Comparison of ENCODE assay signal across 9 mouse cellular contexts in genomic region chr5:134098341-134098902, GRCm38 (mm10). TPM values are rescaled to one million over a fixed set of nuclear protein-coding genes. Genes with fewer than 3 reads are reported as not detected.
DNase-seq lines count a peak whose midpoint lies in the region; ATAC-seq and TF ChIP-seq lines count a peak whose summit lies in the region.
"Had no signal": no experiment of that assay in that cellular context is flagged by ENCODE, and none has a peak within 500 bp of the region (broad histone marks: within the 10 kb centered on the region; RNA-seq: fewer than 3 reads in every experiment).

No protein-coding gene starts in this region.

- peak overlapping the region; percentile 87 for H3K9ac ChIP-seq in heart, embryonic 15.5 days
- H3K9ac ChIP-seq in forebrain, embryonic 13.5 days = peak overlapping the region; percentile 90
- peak overlapping the region; percentile 89; the same call in 1 of the 2 replicates for H3K9ac ChIP-seq in kidney, postnatal 0 days (ENCODE audit: low read depth, low read length)

- H3K27me3 ChIP-seq in heart, embryonic 15.5 days = no peaks in the 10 kb centered on the region
- H3K27me3 ChIP-seq in forebrain, embryonic 13.5 days = no peaks in the 10 kb centered on the region
- H3K27me3 ChIP-seq in kidney, postnatal 0 days (ENCODE audit: insufficient read depth, low read length) = no peaks in the 10 kb centered on the region
- H3K27me3 ChIP-seq in myocyte (ENCODE audit: control insufficient read depth, insufficient read depth, insufficient read length) = no peaks in the 10 kb centered on the region

- no peaks in the 10 kb centered on the region for H3K36me3 ChIP-seq in heart, embryonic 15.5 days
- peaks cover 4% of the 10 kb centered on the region; the same call in 1 of the 2 replicates for H3K36me3 ChIP-seq in forebrain, embryonic 13.5 days (ENCODE audit: poor library complexity, severe bottlenecking)
- no peaks in the 10 kb centered on the region for H3K36me3 ChIP-seq in kidney, postnatal 0 days (ENCODE audit: insufficient read depth, low read length)
- no peaks in the 10 kb centered on the region for H3K36me3 ChIP-seq in myocyte (ENCODE audit: control insufficient read depth, insufficient read depth)
- H3K36me3 ChIP-seq: G1E had no signal

- H3K4me1 ChIP-seq in heart, embryonic 15.5 days (replicated peaks) = peaks cover 25% of the 10 kb centered on the region
- H3K4me1 ChIP-seq in forebrain, embryonic 13.5 days = peaks cover 38% of the 10 kb centered on the region
- no peaks in the 10 kb centered on the region; the same call in 1 of the 2 replicates for H3K4me1 ChIP-seq in kidney, postnatal 0 days (replicated peaks; ENCODE audit: insufficient read depth, low read length)

- no peak overlapping the region for H3ac ChIP-seq in myocyte (ENCODE audit: control insufficient read depth, insufficient read length)

- TF ChIP-seq POLR2A in myocyte (IDR thresholded peaks at IDR 0.05; ENCODE audit: insufficient read length, low read depth) = no peak

- no peak overlapping the region for H3K27ac ChIP-seq in heart, embryonic 15.5 days
- H3K27ac ChIP-seq in forebrain, embryonic 13.5 days = no peak overlapping the region
- peak overlapping the region; percentile 85 for H3K27ac ChIP-seq in kidney, postnatal 0 days

- ATAC-seq in heart, embryonic 15.5 days (replicated peaks; ENCODE audit: insufficient number of reproducible peaks, insufficient read depth, low FRiP score, low read depth) = no peak
- ATAC-seq in forebrain, embryonic 13.5 days = no peak
- ATAC-seq in kidney, postnatal 0 days (replicated peaks; ENCODE audit: low FRiP score, low read depth) = no peak
- no peak for ATAC-seq in CD4-positive, CD25-positive, alpha-beta regulatory T cell, adult 4 months

- TF ChIP-seq CTCF in kidney, postnatal 0 days (IDR thresholded peaks at IDR 0.05; ENCODE audit: low read depth) = no peak

- intact Hi-C loops in heart, postnatal 10 days (cut with DNase I) = no loop called here
- intact Hi-C loops in left cerebral cortex, postnatal 14 days (cut with DNase I) = no loop called here

- DNase-seq in heart, postnatal 10 days = no peak
- DNase-seq in kidney, postnatal 0 days (ENCODE audit: low spot score) = no peak
- no peak for DNase-seq in layer of hippocampus, adult 18-20 months (ENCODE audit: low spot score in 2 of 2)
- DNase-seq in left cerebral cortex, postnatal 14 days (ENCODE audit: low spot score in 2 of 2) = no peak

- no peaks in the 10 kb centered on the region for H3K79me2 ChIP-seq in myocyte (ENCODE audit: control insufficient read depth, insufficient read depth)

- peak overlapping the region; percentile 87 for H3K4me3 ChIP-seq in heart, embryonic 15.5 days
- H3K4me3 ChIP-seq in forebrain, embryonic 13.5 days = peak overlapping the region; percentile 76
- H3K4me3 ChIP-seq in kidney, postnatal 0 days (replicated peaks; ENCODE audit: low read depth, low read length) = peak overlapping the region; percentile 86
- peak overlapping the region; percentile 44 for H3K4me3 ChIP-seq in myocyte

- WGBS in heart, embryonic 15.5 days = 46% methylated on average over 13 of the region's 13 CpGs
- 47% methylated on average over 13 of the region's 13 CpGs for WGBS in forebrain, embryonic 13.5 days
- WGBS in kidney, postnatal 0 days = 46% methylated on average over 13 of the region's 13 CpGs

- H3K4me2 ChIP-seq in heart, embryonic 15.5 days = peak overlapping the region; percentile 97
- H3K4me2 ChIP-seq in forebrain, embryonic 13.5 days = peak overlapping the region; percentile 83
- H3K4me2 ChIP-seq in kidney, postnatal 0 days (ENCODE audit: low read length) = peak overlapping the region; percentile 95
- H3K4me2 ChIP-seq in myocyte (ENCODE audit: low read depth) = peak overlapping the region; percentile 96

- no peaks in the 10 kb centered on the region for H3K9me3 ChIP-seq in heart, embryonic 15.5 days (replicated peaks)
- H3K9me3 ChIP-seq in forebrain, embryonic 13.5 days (replicated peaks) = no peaks in the 10 kb centered on the region
- no peaks in the 10 kb centered on the region for H3K9me3 ChIP-seq in kidney, postnatal 0 days (replicated peaks; ENCODE audit: low read length)

TF ChIP-seq in myocyte, 11 proteins besides CTCF, POLR2A, EP300 and RAD21:
- TF ChIP-seq CEBPB (IDR thresholded peaks at IDR 0.05; ENCODE audit: insufficient read depth, poor library complexity, severe bottlenecking) = no peak
- TF ChIP-seq E2F4 (IDR thresholded peaks at IDR 0.05; ENCODE audit: insufficient read depth) = no peak
- no peak for TF ChIP-seq TCF3 (IDR thresholded peaks at IDR 0.05; ENCODE audit: insufficient read length, low read depth)
- no peak for TF ChIP-seq SRF (IDR thresholded peaks at IDR 0.05; ENCODE audit: control insufficient read depth, insufficient read length, low read depth)

RNA-seq across cellular contexts. Expression of gene Castor2, which starts 1.1 kb away (rescaled TPM):
- 5.0 and 6.2 TPM in 2 replicates for polyA plus RNA-seq in heart, embryonic 15.5 days (2015; fragmentation: Nextera tagmentation; extraction: Ambion mirVana)
- total RNA-seq in heart, postnatal 10 days (2021) = 10 to 100 TPM; 21.4 to 23.4 TPM
- polyA plus RNA-seq in forebrain, embryonic 13.5 days (2015; fragmentation: Nextera tagmentation; extraction: Ambion mirVana) = 22.6 and 24.1 TPM in 2 replicates
- 13.0 and 15.8 TPM in 2 replicates for polyA plus RNA-seq in kidney, postnatal 0 days (2015; fragmentation: Nextera tagmentation; extraction: Ambion mirVana)
- 7.3 TPM for polyA plus RNA-seq in myocyte (2012; fragmentation: generic; extraction: Trizol)
- 10 to 100 TPM; 75.2 to 76.4 TPM for total RNA-seq in layer of hippocampus, adult 18-20 months (2021)
- 10 to 100 TPM; 65.7 to 67.8 TPM for total RNA-seq in left cerebral cortex, postnatal 14 days (2021)
- polyA plus RNA-seq in CD4-positive, CD25-positive, alpha-beta regulatory T cell, adult 4 months (2017; shearing (Covaris generic)) = 1 to 10 TPM; 5.5 to 6.9 TPM
- polyA plus RNA-seq: G1E had no signal
